Comparison of ENCODE assay signal across 12 mouse cellular contexts in the genomic region with DNA sequence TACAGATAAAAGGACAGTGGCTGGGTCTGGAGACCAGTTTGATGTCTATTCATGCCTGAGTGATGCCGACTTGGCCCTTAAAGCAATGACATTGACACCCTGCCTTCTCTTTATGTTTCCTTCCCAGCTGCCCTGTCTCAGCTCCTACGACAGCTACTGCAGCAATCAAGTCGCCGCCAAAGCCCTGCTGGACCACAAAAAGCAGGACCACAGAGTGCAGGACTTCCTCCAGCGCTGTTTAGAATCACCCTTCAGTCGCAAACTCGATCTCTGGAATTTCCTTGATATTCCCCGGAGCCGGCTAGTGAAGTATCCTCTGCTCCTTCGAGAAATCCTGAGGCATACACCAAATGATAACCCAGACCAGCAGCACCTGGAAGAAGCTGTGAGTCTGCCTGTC.
"Had no signal": no experiment of that assay in that cellular context is flagged by ENCODE, and none has a peak within 500 bp of the region (broad histone marks: within the 10 kb centered on the region; RNA-seq: fewer than 3 reads in every experiment).

No protein-coding gene starts in this region.

- H3K9ac ChIP-seq: intestine, embryonic 15.5 days; liver, embryonic 13.5 days had no signal

- H3K9me3 ChIP-seq: intestine, embryonic 15.5 days; liver, embryonic 13.5 days had no signal

- DNase-seq: kidney, adult 18-20 months; kidney, postnatal 25 days; left cerebral cortex, postnatal 4 days; liver, embryonic 13.5 days; lung, adult 2 months; lung, postnatal 14 days; lung, postnatal 4 days; midbrain, embryonic 14.5 days; thymus, adult 18-20 months; thymus, postnatal 36 days had no signal

- ATAC-seq: intestine, embryonic 15.5 days had no signal

- H3K36me3 ChIP-seq: intestine, embryonic 15.5 days had no signal

- H3K4me2 ChIP-seq: intestine, embryonic 15.5 days; liver, embryonic 13.5 days; midbrain, embryonic 11.5 days had no signal

- H3K27ac ChIP-seq: intestine, embryonic 15.5 days; liver, embryonic 13.5 days had no signal

- H3K4me1 ChIP-seq: intestine, embryonic 15.5 days; liver, embryonic 13.5 days had no signal

- H3K4me3 ChIP-seq: intestine, embryonic 15.5 days; liver, embryonic 13.5 days had no signal

- H3K27me3 ChIP-seq: intestine, embryonic 15.5 days; liver, embryonic 13.5 days had no signal
